Mouse (Mus musculus): ENCODE data around the gene Slc1a7. TPM values are rescaled to one million over a fixed set of nuclear protein-coding genes. Genes with fewer than 3 reads are reported as not detected.

Slc1a7 gene
- polyA plus RNA-seq, 1 experiment from 2014 or later: not detected

GRCm38 (mm10) chr4:108018241-108018923 is 50.2 kb downstream of the Slc1a7 start:
- H3K4me1 ChIP-seq: 0 out of 2 replicates have a peak, but pooled peaks cover 4% of the 10 kb centered on the region
- no peaks in the 10 kb centered on the region for H3K27me3 ChIP-seq
- H3K9me3 ChIP-seq (replicated peaks): no peaks in the 10 kb centered on the region
- no peak overlapping the region for H3K4me2 ChIP-seq
- no peak overlapping the region for H3K9ac ChIP-seq
- no peaks in the 10 kb centered on the region for H3K36me3 ChIP-seq
- no peak overlapping the region for H3K27ac ChIP-seq
- ATAC-seq (replicated peaks; ENCODE audit: low FRiP score): no peak
- H3K4me3 ChIP-seq (replicated peaks): no peak overlapping the region
- WGBS: 39% methylated on average over 10 of the region's 10 CpGs

- ATAC-seq (replicated peaks; ENCODE audit: low FRiP score): no peak
- H3K27ac ChIP-seq: no peak overlapping the region
- H3K9ac ChIP-seq: no peak overlapping the region
- no peak overlapping the region for H3K4me3 ChIP-seq (replicated peaks)
- WGBS: 51% methylated on average over 14 of the region's 14 CpGs
- H3K36me3 ChIP-seq: no peaks in the 10 kb centered on the region
- H3K9me3 ChIP-seq (replicated peaks): no peaks in the 10 kb centered on the region
- peaks cover 6% of the 10 kb centered on the region for H3K4me1 ChIP-seq
- H3K27me3 ChIP-seq: no peaks in the 10 kb centered on the region
- no peak overlapping the region for H3K4me2 ChIP-seq
Observed at GRCm38 (mm10) chr4:108018961-108019921, 51.1 kb downstream of the Slc1a7 start.

- Histone ChIP-seq H3K27ac (no peak overlapping the region), H3K4me1 (peaks cover 14% of the 10 kb centered on the region), H3K4me3 (replicated peaks) (no peak overlapping the region), H3K9me3 (replicated peaks) (no peaks in the 10 kb centered on the region), H3K9ac (no peak overlapping the region), H3K4me2 (no peak overlapping the region), H3K36me3 (no peaks in the 10 kb centered on the region), H3K27me3 (no peaks in the 10 kb centered on the region)
- WGBS: 88% methylated on average over 6 of the region's 6 CpGs
- ATAC-seq (replicated peaks; ENCODE audit: low FRiP score): no peak
Observed at GRCm38 (mm10) chr4:108020178-108020577, 52.0 kb downstream of the Slc1a7 start.

- no peaks in the 10 kb centered on the region for H3K36me3 ChIP-seq
- ATAC-seq (replicated peaks; ENCODE audit: low FRiP score): no peak
- WGBS: 82% methylated on average over 4 of the region's 4 CpGs
- no peaks in the 10 kb centered on the region for H3K27me3 ChIP-seq
- no peaks in the 10 kb centered on the region for H3K9me3 ChIP-seq (replicated peaks)
- H3K27ac ChIP-seq: no peak overlapping the region
- no peak overlapping the region for H3K9ac ChIP-seq
- H3K4me1 ChIP-seq: peaks cover 18% of the 10 kb centered on the region
- H3K4me2 ChIP-seq: no peak overlapping the region
- H3K4me3 ChIP-seq (replicated peaks): no peak overlapping the region
Observed at GRCm38 (mm10) chr4:108023186-108023585, 55.1 kb downstream of the Slc1a7 start.

- H3K27ac ChIP-seq: peak overlapping the region; percentile 49
- H3K4me2 ChIP-seq: no peak overlapping the region
- peaks cover 15% of the 10 kb centered on the region for H3K4me1 ChIP-seq
- no peaks in the 10 kb centered on the region for H3K36me3 ChIP-seq
- H3K4me3 ChIP-seq (replicated peaks): no peak overlapping the region
- ATAC-seq (replicated peaks; ENCODE audit: low FRiP score): 0 out of 2 replicates have a peak, but pooled peaks have one; percentile 55
- H3K9me3 ChIP-seq (replicated peaks): no peaks in the 10 kb centered on the region
- 45% methylated on average over 5 of the region's 5 CpGs for WGBS
- H3K9ac ChIP-seq: no peak overlapping the region
- peaks cover 7% of the 10 kb centered on the region for H3K27me3 ChIP-seq
Observed at GRCm38 (mm10) chr4:108024641-108025040, 56.5 kb downstream of the Slc1a7 start.

- Histone ChIP-seq H3K27me3 (peaks cover 14% of the 10 kb centered on the region), H3K36me3 (no peaks in the 10 kb centered on the region), H3K9me3 (replicated peaks) (no peaks in the 10 kb centered on the region), H3K9ac (no peak overlapping the region), H3K4me1 (peaks cover 16% of the 10 kb centered on the region), H3K27ac (0 out of 2 replicates have a peak overlapping the region, but pooled peaks have one; percentile 33), H3K4me3 (replicated peaks) (peak overlapping the region; percentile 6; the same call in 1 of the 2 replicates), H3K4me2 (peak overlapping the region; percentile 42)
- peak; percentile 37; the same call in 1 of the 2 replicates for ATAC-seq (replicated peaks; ENCODE audit: low FRiP score)
- WGBS: 4% methylated on average over 10 of the region's 10 CpGs
Observed at GRCm38 (mm10) chr4:108025269-108025668, 57.1 kb downstream of the Slc1a7 start.

- no peak overlapping the region for H3K4me3 ChIP-seq (replicated peaks)
- H3K4me2 ChIP-seq: no peak overlapping the region
- H3K27ac ChIP-seq: no peak overlapping the region
- H3K9ac ChIP-seq: no peak overlapping the region
- no peaks in the 10 kb centered on the region for H3K36me3 ChIP-seq
- peaks cover 23% of the 10 kb centered on the region for H3K27me3 ChIP-seq
- ATAC-seq (replicated peaks; ENCODE audit: low FRiP score): no peak
- 44% methylated on average over 3 of the region's 3 CpGs for WGBS
- H3K4me1 ChIP-seq: peaks cover 26% of the 10 kb centered on the region
- no peaks in the 10 kb centered on the region for H3K9me3 ChIP-seq (replicated peaks)
Observed at GRCm38 (mm10) chr4:108026193-108026592, 58.1 kb downstream of the Slc1a7 start.

GRCm38 (mm10) chr4:108030888-108031501 is 62.9 kb downstream of the Slc1a7 start:
- Histone ChIP-seq H3K9ac (peak overlapping the region; percentile 29; the same call in 1 of the 2 replicates), H3K4me3 (replicated peaks) (peak overlapping the region; percentile 64), H3K36me3 (no peaks in the 10 kb centered on the region), H3K27ac (no peak overlapping the region), H3K4me2 (peak overlapping the region; percentile 97), H3K4me1 (peaks cover 22% of the 10 kb centered on the region), H3K9me3 (replicated peaks) (no peaks in the 10 kb centered on the region), H3K27me3 (peaks cover 52% of the 10 kb centered on the region)
- peak; percentile 54; the same call in 1 of the 2 replicates for ATAC-seq (replicated peaks; ENCODE audit: low FRiP score)
- 4% methylated on average over 22 of the region's 22 CpGs for WGBS

- H3K36me3 ChIP-seq: no peaks in the 10 kb centered on the region
- peak overlapping the region; percentile 29 for H3K9ac ChIP-seq
- peaks cover 22% of the 10 kb centered on the region for H3K4me1 ChIP-seq
- H3K27me3 ChIP-seq: peaks cover 52% of the 10 kb centered on the region
- H3K9me3 ChIP-seq (replicated peaks): no peaks in the 10 kb centered on the region
- H3K27ac ChIP-seq: no peak overlapping the region
- no peak for ATAC-seq (replicated peaks; ENCODE audit: low FRiP score)
- H3K4me3 ChIP-seq (replicated peaks): peak overlapping the region; percentile 64
- WGBS: under 1% methylated on average over 67 of the region's 86 CpGs
- H3K4me2 ChIP-seq: peak overlapping the region; percentile 97
Observed at GRCm38 (mm10) chr4:108031502-108032351, 63.6 kb downstream of the Slc1a7 start.

GRCm38 (mm10) chr4:108032352-108032849 is 64.3 kb downstream of the Slc1a7 start:
- H3K36me3 ChIP-seq: no peaks in the 10 kb centered on the region
- H3K9me3 ChIP-seq (replicated peaks): no peaks in the 10 kb centered on the region
- peak overlapping the region; percentile 64 for H3K4me3 ChIP-seq (replicated peaks)
- peaks cover 22% of the 10 kb centered on the region for H3K4me1 ChIP-seq
- H3K9ac ChIP-seq: peak overlapping the region; percentile 29
- WGBS: 25% methylated on average over 11 of the region's 11 CpGs
- H3K27me3 ChIP-seq: peaks cover 52% of the 10 kb centered on the region
- ATAC-seq (replicated peaks; ENCODE audit: low FRiP score): no peak
- H3K4me2 ChIP-seq: peak overlapping the region; percentile 97
- no peak overlapping the region for H3K27ac ChIP-seq
